Mouse (Mus musculus): ENCODE results near the gene 4930415O20Rik.

DNA sequence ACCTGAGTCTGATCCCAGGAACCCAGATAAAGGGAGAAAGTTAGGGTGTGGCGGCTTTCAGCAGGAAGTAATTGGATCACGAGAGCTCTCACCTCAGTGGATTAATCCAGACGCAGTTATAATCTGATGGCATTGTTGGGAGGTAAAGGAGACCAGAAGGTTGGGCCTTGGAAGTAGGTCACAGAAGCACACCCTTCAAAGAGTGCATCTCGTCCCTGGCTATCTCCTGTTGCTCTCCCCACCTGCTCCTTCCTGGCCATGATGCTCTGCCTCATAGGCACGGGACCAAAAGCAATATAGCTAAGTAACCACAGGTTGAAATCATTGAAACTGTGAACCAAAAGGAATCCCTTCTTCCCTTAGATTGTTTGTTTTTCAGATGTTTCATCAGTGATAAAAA is 13.6 kb upstream of the 4930415O20Rik start:
- no peak for TF ChIP-seq CTCF (IDR thresholded peaks at IDR 0.05; ENCODE audit: control insufficient read depth, insufficient read depth, insufficient read length)
- no peak for TF ChIP-seq USF1 (IDR thresholded peaks at IDR 0.05; ENCODE audit: low read depth)
- no peak for TF ChIP-seq CEBPB (IDR thresholded peaks at IDR 0.05; ENCODE audit: low read depth)
- TF ChIP-seq MAX (IDR thresholded peaks at IDR 0.05) = no peak
- TF ChIP-seq MYOG (IDR thresholded peaks at IDR 0.05; ENCODE audit: control insufficient read depth, extremely low read depth, insufficient read length) = no peak
- TF ChIP-seq MYOD1 (IDR thresholded peaks at IDR 0.05; ENCODE audit: control insufficient read depth, insufficient read length, low read depth) = no peak
- TF ChIP-seq FOSL1 (IDR thresholded peaks at IDR 0.05; ENCODE audit: insufficient read depth, low read length, poor library complexity, severe bottlenecking) = no peak

Measured in C2C12 (cell line).